Mouse (Mus musculus) ES-Bruce4 (cell line): ENCODE data around the gene Tox4. TPM values are rescaled to one million over a fixed set of nuclear protein-coding genes. Genes with fewer than 3 reads are reported as not detected.
"Not testable (repeated sequence)": the region's sequence is repeated elsewhere in the genome, so short reads cannot be mapped to it uniquely, and the experiment has no call there.

Experiments
- H3K27ac ChIP-seq: 2 replicates; pipeline ENCODE4 v1.5.1; 2012; ENCODE audit warnings: low read length, inconsistent platforms; ENCODE audit not compliant: insufficient read depth
- H3K27me3 ChIP-seq: 2 replicates; pipeline ENCODE4 v1.6.1; 2012; ENCODE audit warnings: mild to moderate bottlenecking, low read length, inconsistent platforms; ENCODE audit not compliant: control insufficient read depth, poor library complexity, insufficient read depth, severe bottlenecking
- H3K36me3 ChIP-seq: 2 replicates; pipeline ENCODE4 v1.6.1; 2012; ENCODE audit warnings: inconsistent platforms, mild to moderate bottlenecking, low read length, moderate library complexity; ENCODE audit not compliant: control insufficient read depth, poor library complexity, insufficient read depth, severe bottlenecking
- H3K4me1 ChIP-seq: one replicate; pipeline ENCODE4 v1.8.1; 2011; ENCODE audit warnings: low read length; ENCODE audit not compliant: control insufficient read depth, insufficient read depth
- H3K4me3 ChIP-seq: 2 replicates; pipeline ENCODE4 v1.5.1; 2011; ENCODE audit warnings: low read depth, mild to moderate bottlenecking, low read length
- H3K9ac ChIP-seq: 2 replicates; pipeline ENCODE4 v1.6.1; 2012; ENCODE audit warnings: low read depth, mild to moderate bottlenecking, inconsistent platforms; ENCODE audit not compliant: poor library complexity, severe bottlenecking
- H3K9me3 ChIP-seq: replicated peaks from 2 replicates; pipeline ENCODE4 v1.6.1; 2012; ENCODE audit warnings: mild to moderate bottlenecking, low read length, inconsistent platforms; ENCODE audit not compliant: control insufficient read depth, poor library complexity, insufficient read depth, severe bottlenecking
- CTCF ChIP-seq: IDR thresholded peaks from one replicate; pipeline ENCODE4 v1.8.1; 2011; ENCODE audit warnings: low read depth, low read length
- EP300 ChIP-seq: IDR thresholded peaks from 2 replicates; pipeline ENCODE4 v1.6.1; 2011; ENCODE audit warnings: low read depth, low read length; ENCODE audit not compliant: insufficient read depth
- POLR2A ChIP-seq: IDR thresholded peaks from one replicate; pipeline ENCODE4 v1.8.1; 2011; ENCODE audit warnings: low read length; ENCODE audit not compliant: insufficient read depth
- polyA plus RNA-seq: library from polyadenylated mRNA; stranded (reverse); fragments of >200 nt; gene quantifications from 2 replicates; pipeline ENCODE4 v1.2.4, GENCODE M21; 2011; ENCODE audit warnings: low read depth; ENCODE audit not compliant: missing spikeins, insufficient read depth, insufficient read length

Tox4 gene
- polyA plus RNA-seq, 1 experiment: 67.4 TPM

DNA sequence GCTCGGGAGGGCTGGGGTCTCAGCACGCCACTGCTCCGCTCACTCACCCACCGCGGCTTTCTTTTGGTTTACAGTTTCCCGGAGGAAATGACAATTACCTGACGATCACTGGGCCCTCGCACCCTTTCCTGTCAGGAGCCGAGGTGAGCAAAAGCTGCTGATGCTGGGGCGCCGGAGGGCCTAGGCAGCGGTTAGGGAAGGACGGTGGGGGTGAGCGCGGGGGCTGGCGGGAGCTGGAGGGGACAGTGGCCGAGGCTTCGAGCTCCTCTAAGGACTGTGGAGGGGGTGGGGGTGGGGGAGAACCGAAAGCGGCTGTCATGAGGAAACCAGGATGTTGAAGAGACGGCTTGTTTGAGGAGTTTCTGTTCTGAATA is 788 bp downstream of the Tox4 start:
- Histone ChIP-seq H3K4me1 (no peaks in the 10 kb centered on the region), H3K9ac (peak overlapping the region; percentile 70), H3K4me3 (peak overlapping the region; percentile 74), H3K27me3 (no peaks in the 10 kb centered on the region), H3K9me3 (no peaks in the 10 kb centered on the region), H3K27ac (no peak overlapping the region), H3K36me3 (no peaks in the 10 kb centered on the region)
- TF ChIP-seq EP300: no peak
- TF ChIP-seq POLR2A: no peak
- TF ChIP-seq CTCF: no peak

- Histone ChIP-seq H3K36me3 (peaks cover 28% of the 10 kb centered on the region), H3K4me3 (peak overlapping the region; percentile 24), H3K27me3 (no peaks in the 10 kb centered on the region), H3K4me1 (no peaks in the 10 kb centered on the region), H3K9me3 (no peaks in the 10 kb centered on the region), H3K9ac (peak overlapping the region; percentile 0; the same call in 1 of the 2 replicates), H3K27ac (peak overlapping the region; percentile 81)
- TF ChIP-seq CTCF (no peak), EP300 (no peak), POLR2A (no peak)
Measured at GRCm38 (mm10) chr14:52283629-52284028, 4.7 kb downstream of the Tox4 start.

GRCm38 (mm10) chr14:52284191-52284590 is 5.2 kb downstream of the Tox4 start:
- Histone ChIP-seq H3K9me3 (no peaks in the 10 kb centered on the region), H3K9ac (0 out of 2 replicates have a peak overlapping the region, but pooled peaks have one; percentile 0), H3K4me1 (no peaks in the 10 kb centered on the region), H3K4me3 (peak overlapping the region; percentile 24; the same call in 1 of the 2 replicates), H3K27ac (peak overlapping the region; percentile 81), H3K36me3 (peaks cover 31% of the 10 kb centered on the region), H3K27me3 (no peaks in the 10 kb centered on the region)
- no peak for TF ChIP-seq EP300
- TF ChIP-seq CTCF: no peak
- TF ChIP-seq POLR2A: no peak

- Histone ChIP-seq H3K27ac (no peak overlapping the region), H3K9me3 (no peaks in the 10 kb centered on the region), H3K36me3 (peaks cover 75% of the 10 kb centered on the region), H3K27me3 (no peaks in the 10 kb centered on the region), H3K4me3 (no peak overlapping the region), H3K9ac (no peak overlapping the region), H3K4me1 (no peaks in the 10 kb centered on the region)
- TF ChIP-seq CTCF (no peak), POLR2A (no peak), EP300 (no peak)
Measured at GRCm38 (mm10) chr14:52295558-52296264, 16.8 kb downstream of the Tox4 start.

DNA sequence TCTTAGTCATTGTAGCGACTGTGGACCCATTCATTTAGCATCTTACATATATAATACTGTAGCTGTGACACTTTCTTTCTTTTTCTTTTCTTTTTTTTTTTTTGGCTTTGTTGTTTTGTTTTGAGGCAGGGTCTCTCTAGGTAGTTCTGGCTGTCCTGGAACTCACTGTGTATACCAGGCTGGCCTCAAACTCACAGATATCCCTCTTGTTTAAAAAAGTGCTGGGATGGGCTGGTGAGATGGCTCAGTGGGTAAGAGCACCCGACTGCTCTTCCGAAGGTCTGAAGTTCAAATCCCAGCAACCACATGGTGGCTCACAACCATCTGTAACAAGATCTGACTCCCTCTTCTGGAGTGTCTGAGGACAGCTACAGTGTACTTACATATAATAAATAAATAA is 24.6 kb downstream of the Tox4 start:
- Histone ChIP-seq H3K9ac (peak overlapping the region; percentile 75; the same call in 1 of the 2 replicates), H3K36me3 (peaks cover 20% of the 10 kb centered on the region)
- not testable (repeated sequence) for H3K4me3 ChIP-seq, H3K4me1 ChIP-seq, H3K9me3 ChIP-seq, H3K27me3 ChIP-seq, H3K27ac ChIP-seq

DNA sequence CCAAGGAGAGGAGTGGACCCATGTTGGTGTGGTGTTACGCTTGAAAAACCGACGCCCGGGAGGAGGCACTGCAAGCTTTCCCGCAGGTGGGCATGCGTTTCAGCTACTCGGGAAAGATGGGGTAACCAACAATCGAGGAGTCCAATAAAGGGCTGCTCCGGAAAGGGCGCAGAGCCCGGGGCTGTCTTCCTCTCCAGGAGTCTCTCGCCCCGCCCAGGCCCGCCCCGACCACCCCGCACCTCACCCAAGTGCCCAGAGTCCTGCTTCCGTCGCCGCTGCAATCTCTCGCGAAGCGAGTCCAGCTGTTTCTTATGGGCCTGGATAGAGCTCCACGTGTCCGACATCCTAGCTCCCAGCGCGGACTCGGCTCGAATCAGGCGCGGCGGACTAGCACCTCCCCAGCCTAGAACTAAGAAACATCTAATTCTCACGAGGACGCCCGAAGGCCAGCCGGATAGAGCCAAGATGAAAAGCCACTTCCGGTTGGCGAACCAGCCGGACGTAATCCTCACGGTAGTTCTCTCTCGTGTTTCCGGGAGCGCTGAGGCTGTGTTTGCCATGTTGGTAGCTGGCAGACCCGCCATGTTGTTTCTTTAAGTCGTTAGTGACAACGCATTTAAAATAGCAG is 25.8 kb downstream of the Tox4 start, which contains the start of gene Mettl3:
Gene Mettl3, minus strand, starts transcription at position 485 of the 628 bp plus-strand sequence.
- H3K9ac ChIP-seq: peak within 1 kb of the TSS; percentile 75
- peaks cover 10% of the 10 kb centered on the region; the same call in 1 of the 2 replicates for H3K36me3 ChIP-seq
- H3K27ac ChIP-seq: peak within 1 kb of the TSS; percentile 89
- H3K4me3 ChIP-seq: peak within 1 kb of the TSS; percentile 93
- H3K4me1 ChIP-seq: no peaks in the 10 kb centered on the region
- no peaks in the 10 kb centered on the region for H3K27me3 ChIP-seq
- H3K9me3 ChIP-seq: no peaks in the 10 kb centered on the region
- peak; percentile 58; the same call in 1 of the 2 replicates for TF ChIP-seq EP300
- TF ChIP-seq POLR2A: no peak
